Mouse (Mus musculus) spleen, embryonic (tissue): ENCODE data around the gene Tll2.

Experiments
- CTCF ChIA-PET: fragments of 350-600 bp; sonication (Branson Sonifier 250); formaldehyde crosslinking; loops from one replicate; lab custom pipeline; 2022; lab: Charles Lee

The Tll2 gene

DNA sequence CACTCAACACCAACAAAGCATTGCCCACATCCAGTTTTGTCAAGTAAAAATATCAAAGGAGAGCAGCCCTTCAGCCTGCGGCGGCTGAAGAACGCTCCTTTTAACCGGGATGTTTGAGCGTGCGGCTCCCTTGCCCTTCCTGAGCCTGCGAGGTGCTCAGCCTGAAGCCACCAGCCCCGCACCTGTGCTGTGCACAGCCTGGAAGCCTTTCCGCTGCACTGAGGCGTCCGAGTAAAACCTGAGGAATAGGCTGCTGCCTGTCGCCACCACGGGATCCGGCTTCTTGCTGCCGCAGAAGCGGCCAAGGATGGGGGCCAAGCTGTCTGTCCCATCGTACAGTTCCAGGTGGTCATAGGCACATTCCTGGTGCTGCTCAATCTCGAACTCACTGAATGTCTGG lies 118.1 kb downstream of the Tll2 start:
- CTCF ChIA-PET = no interaction called here

DNA sequence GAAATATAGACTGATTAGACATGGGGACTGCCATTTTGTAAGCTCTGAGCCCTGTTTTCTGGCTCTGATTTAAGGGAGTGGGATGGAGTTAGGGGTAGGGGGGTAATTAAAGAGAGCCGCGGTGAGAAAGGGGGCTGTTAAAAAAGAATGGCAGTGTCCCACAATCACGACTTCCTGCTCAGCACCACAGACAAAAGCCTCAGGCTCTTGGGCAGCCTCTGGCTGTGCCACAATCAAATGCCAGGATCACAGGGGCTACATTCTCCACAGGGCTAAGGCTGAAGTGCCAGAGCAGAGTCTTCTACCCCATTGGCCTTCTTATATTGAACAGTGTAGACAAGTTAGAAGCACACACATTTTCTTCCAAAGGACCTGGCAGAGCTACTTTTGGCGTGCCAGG lies 118.7 kb downstream of the Tll2 start:
- CTCF ChIA-PET = no interaction called here

DNA sequence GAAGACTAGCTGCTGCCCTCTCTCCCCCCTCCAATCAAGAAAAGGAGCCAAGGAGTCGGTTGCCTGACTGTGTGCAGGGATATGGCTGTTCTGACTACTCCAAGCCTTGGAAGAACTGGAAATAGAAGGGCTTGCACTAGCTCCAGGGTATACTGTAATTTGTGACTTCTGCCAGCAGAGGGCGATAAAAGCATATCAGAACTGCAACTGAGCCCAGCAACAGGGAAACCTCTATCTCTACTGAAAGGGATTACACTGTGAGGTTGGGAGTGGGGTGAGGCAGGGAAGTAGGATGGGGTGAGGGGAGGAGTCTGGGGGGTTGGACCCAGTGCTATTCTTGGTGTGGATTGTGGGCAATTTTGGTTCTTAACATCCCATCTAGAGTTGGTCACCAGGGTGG lies 119.9 kb downstream of the Tll2 start:
- CTCF ChIA-PET = no interaction called here

DNA sequence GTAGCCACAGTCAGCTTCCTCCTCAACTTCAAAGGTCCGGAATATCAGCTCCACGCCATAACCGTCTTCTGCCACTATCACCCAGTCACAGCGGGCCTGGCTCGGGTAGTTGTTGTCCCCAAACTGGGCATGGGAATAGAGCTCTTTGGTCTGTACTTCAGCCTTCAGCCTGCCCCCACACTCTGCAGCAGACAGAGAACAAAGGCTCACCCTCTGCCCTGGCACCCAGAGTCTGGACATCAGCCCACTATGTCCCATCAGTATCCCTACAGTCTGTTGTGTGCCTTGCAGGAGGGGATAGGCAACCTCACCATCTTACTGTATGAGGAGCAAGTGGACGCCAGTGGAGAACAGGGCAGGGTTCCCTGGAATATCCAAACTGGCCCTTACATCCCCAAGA lies 120.3 kb downstream of the Tll2 start:
- CTCF ChIA-PET = interaction anchor here (0.9 kb wide), 1 partner anchor 16 kb away, joined by 3 read pairs; no protein-coding TSS in a partner anchor

DNA sequence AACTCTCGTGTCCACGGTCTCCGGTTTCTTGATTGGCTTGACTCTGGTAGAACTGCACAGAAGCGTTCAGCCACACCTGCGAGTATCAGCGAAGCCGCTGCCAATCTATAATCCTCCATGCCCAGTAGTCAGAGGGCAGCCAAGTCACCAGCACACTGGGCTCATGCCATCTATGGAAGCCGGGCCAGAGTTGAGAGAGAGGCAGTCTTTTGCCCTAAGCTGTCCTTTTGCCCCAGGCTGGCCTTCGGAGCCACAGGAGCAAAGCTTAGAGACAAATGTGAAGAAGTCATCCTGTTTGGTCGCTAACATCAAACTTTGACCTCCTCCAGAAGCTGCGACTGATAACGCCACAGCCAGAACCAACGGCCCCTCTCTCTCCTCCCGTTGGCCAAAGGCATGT lies 123.0 kb downstream of the Tll2 start:
- CTCF ChIA-PET = no interaction called here

DNA sequence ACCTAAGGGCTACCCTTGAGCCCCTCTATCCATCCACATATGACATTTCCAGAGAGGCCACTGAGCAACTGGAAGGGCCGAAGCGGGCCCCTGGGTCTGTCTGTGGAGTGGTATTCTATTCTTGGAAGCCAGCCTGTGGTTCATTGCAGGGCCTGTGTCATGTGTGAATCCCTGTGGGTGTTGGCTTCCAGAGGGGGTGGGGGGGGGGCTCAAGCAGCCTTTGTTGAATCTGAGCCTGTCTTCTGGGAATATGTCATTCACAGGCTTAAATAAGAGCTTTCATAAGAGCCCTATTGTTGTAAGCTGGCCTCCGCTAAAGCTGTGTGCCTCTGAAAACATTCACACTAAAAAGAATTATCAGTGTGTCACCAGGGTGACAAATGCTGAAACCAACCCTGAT lies 125.0 kb downstream of the Tll2 start:
- CTCF ChIA-PET = no interaction called here

DNA sequence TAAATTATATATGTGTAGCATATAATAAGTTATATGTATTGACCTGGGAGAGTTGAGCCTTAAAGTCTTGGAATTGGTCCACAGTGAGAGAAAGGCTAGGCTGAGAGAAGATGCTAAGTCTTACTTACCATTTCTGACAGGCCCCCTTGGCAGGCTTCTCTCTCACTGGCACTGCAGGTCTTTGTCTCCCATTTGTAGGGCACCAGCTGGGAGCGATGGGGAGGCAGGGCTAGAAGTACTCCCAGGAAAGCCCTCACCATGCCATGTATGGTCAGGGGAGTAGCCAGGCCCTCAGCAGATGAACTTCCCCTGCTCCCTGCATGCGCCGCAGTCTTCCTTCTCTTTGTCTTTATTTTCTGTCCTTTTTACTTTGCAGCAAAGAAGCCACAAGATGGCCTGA lies 129.7 kb downstream of the Tll2 start, which contains the start of gene Opalin:
Gene Opalin, minus strand, starts transcription at position 208 of the 400 bp plus-strand sequence.
- CTCF ChIA-PET = no interaction called here

DNA sequence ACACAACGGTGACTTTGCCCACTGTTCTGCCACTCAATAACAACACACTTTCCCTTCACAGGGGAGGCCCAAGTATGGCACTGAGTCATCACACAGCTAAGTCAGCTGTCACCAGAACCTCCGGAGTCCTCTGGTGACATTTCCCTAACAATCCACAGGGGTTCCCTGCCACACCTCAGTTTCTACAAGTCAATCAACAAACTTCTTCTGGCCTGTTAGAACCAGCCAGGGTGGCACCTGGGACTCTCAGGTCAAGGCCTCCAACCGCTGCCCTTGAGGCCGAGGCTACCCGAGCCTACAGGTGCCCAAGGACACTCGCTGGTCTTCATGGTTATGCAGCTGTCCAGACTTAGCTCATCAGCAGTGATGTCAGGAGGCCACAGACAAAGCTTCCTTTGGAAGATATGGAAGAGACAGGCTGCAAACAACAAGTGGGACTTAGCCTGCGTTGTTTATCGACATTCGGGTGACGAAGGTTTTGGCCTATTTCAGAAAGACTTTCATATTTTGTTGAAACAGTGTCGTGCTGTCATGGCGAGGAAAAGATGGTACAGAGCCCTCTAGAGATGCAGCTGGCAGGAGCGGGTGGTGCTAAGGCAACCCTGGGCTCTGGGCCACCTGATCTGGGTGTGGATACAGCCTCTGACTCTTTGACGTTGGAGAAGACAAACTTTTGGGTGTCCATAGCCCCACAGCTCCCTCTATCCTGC lies 132.7 kb downstream of the Tll2 start:
- CTCF ChIA-PET = no interaction called here

DNA sequence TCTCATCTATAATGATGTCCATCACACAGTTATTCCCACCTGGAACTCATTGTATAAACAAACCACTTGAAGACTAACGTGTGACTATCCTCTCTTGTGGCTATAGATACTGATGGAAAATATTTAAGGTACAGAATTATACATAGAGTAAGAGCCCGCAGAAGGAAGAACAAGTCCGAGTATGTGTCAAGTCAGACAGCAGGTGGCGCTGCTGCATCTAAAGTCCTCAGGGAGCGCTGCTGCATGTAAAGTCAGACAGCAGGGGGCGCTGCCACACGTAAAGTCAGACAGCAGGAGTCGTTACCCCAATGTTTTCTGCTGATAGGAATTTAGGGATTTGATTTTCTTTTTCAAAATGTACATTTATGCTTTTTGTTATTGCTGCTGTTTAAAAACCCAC lies 135.1 kb downstream of the Tll2 start:
- CTCF ChIA-PET = no interaction called here

DNA sequence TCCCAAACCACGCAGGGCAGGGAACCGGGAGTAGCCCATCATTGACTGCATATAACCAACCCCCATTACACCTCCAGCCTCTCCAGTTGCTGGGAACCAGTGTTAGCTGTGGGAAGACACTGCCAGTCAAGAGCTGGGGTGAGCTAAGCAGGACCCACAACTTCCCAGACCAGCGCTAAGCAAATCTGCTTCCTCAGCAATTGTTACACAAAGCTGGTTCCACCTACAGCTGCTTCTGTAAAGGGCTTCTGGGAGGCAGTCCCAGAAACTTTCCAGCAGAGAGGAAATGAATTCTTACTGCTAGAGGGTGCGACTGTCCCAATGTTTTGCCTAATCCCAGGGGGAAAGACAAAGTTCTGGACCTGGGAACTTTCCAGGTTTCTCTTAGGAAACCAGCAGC lies 151.9 kb downstream of the Tll2 start:
- CTCF ChIA-PET = interaction anchor here (0.6 to 1.2 kb wide), 3 partner anchors 22 to 292 kb away, joined by 3 to 12 read pairs (median 4); no protein-coding TSS in a partner anchor

DNA sequence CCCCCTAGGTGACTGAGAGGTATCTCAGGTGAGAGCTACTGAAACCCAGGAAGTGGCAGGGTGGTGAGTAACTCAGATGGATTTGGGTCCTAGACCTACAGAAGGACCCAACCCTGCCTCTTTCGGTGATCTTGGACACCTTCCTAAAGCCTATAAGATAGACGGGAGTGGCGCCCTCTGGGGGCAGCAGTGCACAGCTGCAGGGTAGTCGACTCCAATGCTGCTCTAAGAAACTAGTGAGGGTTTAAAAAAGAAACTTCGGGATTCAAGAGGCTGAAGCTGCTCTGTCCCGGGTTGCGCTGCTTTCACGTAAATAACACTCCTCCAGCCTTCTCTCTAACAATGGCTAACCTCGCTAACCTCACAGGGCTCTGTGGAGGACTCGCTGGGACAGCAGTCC lies 153.1 kb downstream of the Tll2 start:
- CTCF ChIA-PET = interaction anchor here (0.8 to 1.2 kb wide), 2 partner anchors 21 to 36 kb away, joined by 3 read pairs; no protein-coding TSS in a partner anchor

DNA sequence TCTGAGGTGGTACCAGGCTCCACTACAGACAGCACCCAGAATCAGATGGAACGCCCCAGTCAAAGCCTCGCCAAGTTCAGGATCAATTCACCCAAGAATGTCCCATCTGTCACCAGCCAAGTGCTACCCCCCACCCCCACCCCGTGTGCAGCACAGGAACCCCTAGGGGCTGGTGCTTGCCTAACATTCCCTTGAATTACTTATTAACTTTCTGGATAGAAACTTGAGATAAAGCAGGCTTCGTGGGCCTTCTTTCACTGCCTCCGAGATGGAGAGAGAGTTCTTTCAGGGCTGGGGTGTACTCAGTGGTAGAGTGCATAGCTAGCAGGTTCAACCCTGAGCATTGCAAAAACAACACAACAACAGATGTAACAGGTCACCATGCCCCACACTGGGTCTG lies 154.4 kb downstream of the Tll2 start:
- CTCF ChIA-PET = no interaction called here

DNA sequence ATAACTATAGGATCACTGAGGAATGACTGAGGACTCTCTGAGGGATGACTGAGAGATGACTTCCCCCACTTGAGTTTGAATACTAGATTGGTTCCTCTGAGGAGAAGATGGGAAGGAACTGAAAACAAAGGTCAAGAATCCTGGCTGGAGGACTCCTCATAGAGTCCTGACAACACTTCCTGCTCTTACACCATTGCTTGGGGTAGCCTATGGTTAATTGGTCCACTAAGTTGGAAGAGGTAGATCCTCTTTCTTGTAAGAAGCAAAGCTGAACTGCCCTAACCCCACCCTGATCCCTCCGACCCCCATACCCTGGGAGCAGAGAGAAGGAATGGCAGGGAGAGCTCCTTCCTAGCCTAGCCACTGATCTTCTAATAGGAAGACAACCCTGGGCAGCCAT lies 154.9 kb downstream of the Tll2 start:
- CTCF ChIA-PET = no interaction called here

DNA sequence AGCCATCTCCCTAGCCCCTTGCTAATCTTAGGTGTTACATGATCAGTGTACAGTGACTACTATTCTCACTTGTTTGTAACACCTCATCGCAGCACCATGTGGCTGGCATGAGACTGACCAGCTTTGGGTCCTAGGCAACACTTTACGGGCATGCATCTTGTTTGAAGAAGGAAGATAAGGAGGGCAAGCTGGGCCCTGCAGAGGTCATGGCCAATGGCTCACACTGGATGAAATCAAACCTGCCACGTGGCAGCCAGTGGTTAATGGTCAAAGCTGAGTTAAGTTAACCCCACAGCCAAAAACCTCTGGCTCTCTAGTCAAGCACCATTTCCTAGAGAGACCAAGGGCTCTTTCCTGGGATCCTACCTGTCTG lies 158.5 kb downstream of the Tll2 start:
- CTCF ChIA-PET = no interaction called here

DNA sequence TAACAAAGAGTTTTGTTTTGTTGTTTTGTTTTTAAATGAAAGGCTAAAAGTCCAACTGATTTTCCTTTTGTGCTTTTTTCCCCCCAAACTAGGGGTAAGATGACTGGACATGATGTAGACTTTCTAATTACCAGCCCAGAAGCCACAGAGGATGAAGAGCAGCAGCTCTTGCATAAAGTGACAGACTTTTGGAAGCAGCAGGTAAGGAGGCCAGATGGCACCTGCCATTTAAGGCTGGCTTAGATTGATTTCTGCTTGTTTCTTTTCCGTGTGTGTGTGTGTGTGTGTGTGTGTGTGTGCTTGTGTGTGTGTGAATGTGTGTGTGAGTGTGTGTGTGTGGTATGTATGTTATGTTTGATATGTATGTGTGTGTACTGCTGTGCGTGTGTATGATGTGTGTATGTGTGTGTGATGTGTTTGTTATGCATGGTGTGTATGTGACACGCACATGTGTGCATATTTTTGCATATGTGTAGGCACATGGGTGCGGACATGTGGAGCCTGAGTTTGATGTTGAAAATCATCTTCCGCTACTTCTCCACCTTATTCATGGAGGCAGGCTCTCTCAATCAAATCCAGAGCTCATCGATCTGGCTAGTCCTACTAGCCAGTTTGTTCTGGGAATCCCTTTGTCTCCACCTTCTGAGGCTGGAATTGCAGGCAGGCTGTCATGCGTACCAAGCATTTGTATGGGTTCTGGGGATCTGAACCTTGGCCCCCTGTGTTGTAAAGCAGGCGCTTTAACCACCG lies 159.0 kb downstream of the Tll2 start:
- CTCF ChIA-PET = interaction anchor here (0.6 kb wide), 2 partner anchors 54 to 703 kb away, joined by 3 to 7 read pairs; no protein-coding TSS in a partner anchor

DNA sequence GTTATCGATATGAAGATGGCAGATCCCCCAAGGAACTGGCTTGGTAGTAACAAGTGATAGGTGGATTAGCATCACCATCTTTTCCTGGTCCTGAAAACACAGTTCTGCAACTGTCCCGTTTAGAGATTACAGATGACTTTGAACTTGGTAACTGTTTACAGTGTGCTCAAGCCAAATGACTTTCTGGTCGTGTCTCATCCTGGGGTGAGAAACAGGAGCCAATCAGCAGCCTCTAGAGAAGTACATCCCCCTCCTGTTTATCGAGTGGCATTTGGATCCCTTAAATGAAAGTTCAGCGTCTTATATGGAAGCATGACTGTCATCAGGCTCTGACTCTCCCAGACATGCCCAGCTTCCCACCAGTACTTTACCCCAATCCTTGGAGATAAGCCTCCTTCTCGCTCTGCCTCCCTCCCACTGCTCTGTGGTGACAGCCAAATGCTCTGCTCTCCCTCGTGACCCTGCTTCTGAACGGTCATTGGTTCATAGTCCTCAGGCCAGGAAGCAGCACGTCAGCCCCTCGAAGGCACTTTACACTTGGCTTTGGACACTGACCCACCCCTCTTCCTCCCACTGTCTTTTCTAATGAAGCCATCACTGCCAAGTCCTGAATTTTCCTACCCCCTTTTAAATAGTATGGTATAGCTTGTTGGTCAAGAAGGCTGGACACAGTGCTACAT lies 161.4 kb downstream of the Tll2 start:
- CTCF ChIA-PET = no interaction called here

DNA sequence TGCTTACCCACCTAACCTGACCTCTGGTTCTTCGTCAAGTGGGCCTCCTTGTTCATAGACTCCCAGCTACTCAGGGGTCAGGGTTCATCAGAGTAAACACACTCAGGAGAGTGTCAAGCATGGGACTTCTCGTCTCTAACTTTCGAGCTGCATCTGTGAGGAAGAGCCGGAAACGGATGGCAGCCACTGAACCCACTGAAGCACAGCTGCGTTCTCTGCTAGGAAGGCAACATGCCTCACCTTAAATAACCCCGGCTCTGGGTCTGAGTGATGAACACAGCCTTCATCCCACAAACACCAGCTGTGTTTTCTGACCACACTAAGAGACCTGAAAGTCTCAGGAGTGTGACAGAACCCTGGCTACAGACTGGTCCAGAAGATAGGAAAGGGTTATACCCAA lies 167.5 kb downstream of the Tll2 start:
- CTCF ChIA-PET = no interaction called here

DNA sequence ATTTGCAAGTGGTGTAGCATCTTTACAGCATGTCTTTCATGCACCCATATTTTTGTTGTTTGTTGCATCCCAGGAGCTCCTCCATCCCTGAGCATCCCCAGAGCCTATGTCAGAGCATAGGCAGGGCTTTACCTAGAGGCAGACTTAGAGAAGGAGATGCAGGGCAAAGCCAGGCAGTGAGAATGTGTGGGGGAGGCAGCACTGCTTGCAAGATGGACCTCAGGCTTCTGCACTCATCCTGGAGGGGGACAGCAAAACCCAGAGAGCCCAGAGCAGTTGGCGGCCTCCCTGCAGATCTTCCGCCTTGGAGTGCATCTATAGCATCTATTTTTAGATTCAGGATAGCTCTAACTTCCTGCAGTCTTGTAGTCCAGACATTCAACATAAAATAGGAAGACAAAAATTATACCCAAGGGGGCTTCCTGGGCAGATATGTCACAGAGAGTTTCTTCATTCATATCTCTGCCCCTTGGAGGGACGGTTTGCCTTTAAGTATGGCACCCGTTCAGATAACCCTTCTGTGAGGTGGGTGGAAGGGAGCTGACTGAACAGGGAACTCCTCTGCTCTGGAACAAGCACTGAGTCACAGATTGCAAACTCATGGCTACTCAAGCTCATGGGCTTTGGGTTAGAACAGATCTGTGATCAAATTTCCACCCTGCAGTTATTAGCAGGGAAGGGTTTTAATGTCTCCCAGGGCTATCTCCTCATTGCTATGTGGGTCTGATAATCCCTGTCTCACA lies 170.7 kb downstream of the Tll2 start:
- CTCF ChIA-PET = no interaction called here
